9 mouse cellular contexts compared by ENCODE assay signal in genomic region chr7:81932521-81933045, GRCm38 (mm10). TPM values are rescaled to one million over a fixed set of nuclear protein-coding genes. Genes with fewer than 3 reads are reported as not detected.
A peak's percentile ranks its signal among the peaks of the same experiment; 100 is the strongest.
DNase-seq lines count a peak whose midpoint lies in the region; ATAC-seq lines count a peak whose summit lies in the region.
"Had no signal": no experiment of that assay in that cellular context is flagged by ENCODE, and none has a peak within 500 bp of the region (broad histone marks: within the 10 kb centered on the region; RNA-seq: fewer than 3 reads in every experiment).

No protein-coding gene starts in this region.

- H3K27me3 ChIP-seq in heart, embryonic 16.5 days (ENCODE audit: control insufficient read depth, insufficient read depth, low read length) = peaks cover 11% of the 10 kb centered on the region; the same call in 1 of the 2 replicates
- peaks cover 56% of the 10 kb centered on the region for H3K27me3 ChIP-seq in liver, embryonic 16.5 days (ENCODE audit: control insufficient read depth, insufficient read depth, low read depth, low read length)

- no peak for ATAC-seq in heart, embryonic 16.5 days (replicated peaks; ENCODE audit: extremely low read depth, insufficient read depth, low FRiP score)
- no peak for ATAC-seq in liver, embryonic 16.5 days (ENCODE audit: low read depth)

- H3K4me2 ChIP-seq in heart, embryonic 16.5 days (ENCODE audit: low read depth, low read length) = peak overlapping the region; percentile 78
- H3K4me2 ChIP-seq in liver, embryonic 16.5 days (ENCODE audit: low read depth, low read length) = peak overlapping the region; percentile 58; the same call in 1 of the 2 replicates

- peak overlapping the region; percentile 85 for H3K9ac ChIP-seq in heart, embryonic 16.5 days (ENCODE audit: low read length)
- H3K9ac ChIP-seq in liver, embryonic 16.5 days (ENCODE audit: low read depth, low read length) = no peak overlapping the region

- H3K27ac ChIP-seq in heart, embryonic 16.5 days (ENCODE audit: low read length) = no peak overlapping the region
- no peak overlapping the region for H3K27ac ChIP-seq in liver, embryonic 16.5 days (ENCODE audit: low read length)

- peaks cover 21% of the 10 kb centered on the region for H3K4me1 ChIP-seq in heart, embryonic 16.5 days (ENCODE audit: control insufficient read depth, insufficient read depth, low read length)
- no peaks in the 10 kb centered on the region; the same call in 1 of the 2 replicates for H3K4me1 ChIP-seq in liver, embryonic 16.5 days (ENCODE audit: control insufficient read depth, low read depth, low read length)

- peak overlapping the region; percentile 71 for H3K4me3 ChIP-seq in heart, embryonic 16.5 days (ENCODE audit: low read length)
- no peak overlapping the region for H3K4me3 ChIP-seq in liver, embryonic 16.5 days (ENCODE audit: low read depth, low read length)

- H3K36me3 ChIP-seq in heart, embryonic 16.5 days (ENCODE audit: control insufficient read depth, insufficient read depth) = no peaks in the 10 kb centered on the region
- no peaks in the 10 kb centered on the region for H3K36me3 ChIP-seq in liver, embryonic 16.5 days (ENCODE audit: control insufficient read depth, insufficient read depth)

- WGBS in heart, embryonic 16.5 days = 34% methylated on average over 5 of the region's 5 CpGs
- WGBS in liver, embryonic 16.5 days (ENCODE audit: insufficient replicate concordance) = 44% methylated on average over 5 of the region's 5 CpGs

- peak; percentile 35 for DNase-seq in embryo, embryonic 10.5 days (ENCODE audit: low spot score)
- no peak for DNase-seq in embryo, embryonic 11 days
- DNase-seq in T-cell, adult 2 months (ENCODE audit: low spot score) = peak; percentile 56
- no peak for DNase-seq in adrenal gland, postnatal 14 days
- no peak for DNase-seq in gastrocnemius, postnatal 25 days
- no peak for DNase-seq in thymus, postnatal 10 days (ENCODE audit: low spot score in 2 of 2)

- H3K9me3 ChIP-seq in heart, embryonic 16.5 days (replicated peaks; ENCODE audit: control insufficient read depth, low read length) = no peaks in the 10 kb centered on the region
- no peaks in the 10 kb centered on the region for H3K9me3 ChIP-seq in liver, embryonic 16.5 days (replicated peaks; ENCODE audit: control insufficient read depth, low read length)

RNA-seq across cellular contexts. Expression of gene Hdgfl3, which starts 1.7 kb away (rescaled TPM):
- polyA plus RNA-seq in heart, embryonic 16.5 days (2015; fragmentation: Nextera tagmentation; extraction: Ambion mirVana) = 9.7 and 9.9 TPM in 2 replicates
- polyA plus RNA-seq in liver, embryonic 16.5 days (2015; fragmentation: Nextera tagmentation; extraction: Ambion mirVana) = 0.29 and 0.39 TPM in 2 replicates
- total RNA-seq in adrenal gland, postnatal 14 days (2021) = 13.6 and 15.8 TPM in 2 replicates
- total RNA-seq in gastrocnemius, postnatal 25 days (2021) = 1 to 10 TPM; 2.3 TPM

RNA-seq across cellular contexts. Expression of gene Bnc1, which starts 59.5 kb away (rescaled TPM):
- 2.7 and 3.0 TPM in 2 replicates for polyA plus RNA-seq in heart, embryonic 16.5 days (2015; fragmentation: Nextera tagmentation; extraction: Ambion mirVana)
- 0.35 and 0.39 TPM in 2 replicates for polyA plus RNA-seq in liver, embryonic 16.5 days (2015; fragmentation: Nextera tagmentation; extraction: Ambion mirVana)
- total RNA-seq in adrenal gland, postnatal 14 days (2021) = 0.93 and 0.98 TPM in 2 replicates
- under 1 TPM in 1 of 2 experiments, not detected in 1; 0.05 TPM for total RNA-seq in gastrocnemius, postnatal 25 days (2021)
- total RNA-seq: megakaryocyte, adult 5-6 weeks had no signal

Comparison
In these comparisons a context has a peak if more than half of its experiments do, and no peak if none do; other contexts are left out.
1. DNase-seq: peak in embryo, embryonic 10.5 days (single experiment) and T-cell, adult 2 months (single experiment); none in embryo, embryonic 11 days (single experiment), adrenal gland, postnatal 14 days (single experiment), gastrocnemius, postnatal 25 days (single experiment) and thymus, postnatal 10 days (0 of 2).